ENCODE assay signal across 8 mouse cellular contexts in the genomic region with DNA sequence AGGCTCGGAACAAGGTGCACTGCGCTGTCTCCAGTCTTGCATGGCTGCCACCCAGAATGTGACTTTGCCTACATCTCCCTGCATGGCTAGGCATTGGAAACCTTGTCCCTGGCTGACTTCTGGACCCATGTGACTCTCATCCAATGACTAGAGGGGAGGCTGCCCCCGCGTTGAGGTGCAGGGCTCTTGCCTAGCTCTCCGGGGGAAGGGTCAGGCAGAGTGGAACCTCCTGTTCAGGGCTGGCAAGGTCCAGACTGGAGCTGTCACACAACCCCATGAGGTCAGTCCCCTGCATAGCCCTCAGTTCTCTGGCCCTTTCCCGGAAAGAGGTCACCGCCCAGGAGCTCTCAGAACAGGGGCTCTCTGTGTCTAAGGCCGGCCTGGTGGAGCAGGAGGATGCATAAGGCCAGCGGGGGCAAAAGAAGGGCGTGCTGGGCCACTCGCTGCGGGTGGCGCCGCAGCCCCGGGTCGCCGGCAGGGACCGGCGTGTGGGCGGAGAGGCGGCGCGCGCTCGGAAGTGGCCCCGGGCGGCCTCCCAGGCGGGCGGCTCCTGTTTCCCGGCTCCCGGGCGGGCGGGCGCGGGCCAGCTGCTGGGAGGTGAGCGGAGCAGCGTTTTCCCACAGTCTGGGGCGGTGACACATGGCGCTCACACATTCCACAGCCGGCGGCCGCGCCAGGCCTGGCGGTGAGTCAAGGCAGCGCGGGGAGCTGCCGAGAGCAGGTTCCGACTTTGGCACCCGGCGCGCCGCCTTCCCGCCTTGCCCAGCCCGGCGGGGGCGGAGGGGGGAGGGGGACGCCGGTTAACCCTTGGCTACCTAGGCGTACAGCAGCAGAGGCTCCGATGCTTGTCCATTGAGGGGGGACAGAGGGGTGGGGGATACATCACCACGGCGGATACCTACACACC. TPM values are rescaled to one million over a fixed set of nuclear protein-coding genes. Genes with fewer than 3 reads are reported as not detected.
DNase-seq lines count a peak whose midpoint lies in the region; ATAC-seq and TF ChIP-seq lines count a peak whose summit lies in the region.

No protein-coding gene starts in this region.

- peak; percentile 28; the same call in 1 of the 2 replicates for TF ChIP-seq POLR2A in lung, adult 2 months (IDR thresholded peaks at IDR 0.05; ENCODE audit: borderline replicate concordance, extremely low read depth, low read depth, low read length)

- H3K9ac ChIP-seq in forebrain, embryonic 14.5 days (ENCODE audit: low read length): peak overlapping the region; percentile 60

- DNase-seq in CD8-positive naive resting alpha-beta T cell, adult 2 months (ENCODE audit: low read depth in 2 of 2, low spot score in 2 of 2): peak; percentile 4 to 6
- peak; percentile 95 for DNase-seq in forebrain, embryonic 14.5 days (ENCODE audit: low spot score)
- DNase-seq in heart, postnatal 10 days: peak; percentile 95 to 96
- peak; percentile 58 to 82 for DNase-seq in layer of hippocampus, adult 18-20 months (ENCODE audit: low spot score in 2 of 2)
- peak; percentile 88 for DNase-seq in lung, adult 2 months
- peak; percentile 77 for DNase-seq in ovary, adult 18-20 months (ENCODE audit: low spot score)
- peak; percentile 39 to 60 for DNase-seq in thymus, postnatal 10 days (ENCODE audit: low spot score in 2 of 2)

- ATAC-seq in forebrain, embryonic 14.5 days: peak; percentile 98

- peak overlapping the region; percentile 54 for H3K4me3 ChIP-seq in brown adipose tissue, adult 24 weeks (ENCODE audit: insufficient read depth, low read depth, low read length)
- peak overlapping the region; percentile 36 for H3K4me3 ChIP-seq in forebrain, embryonic 14.5 days (ENCODE audit: low read depth, low read length)
- peak overlapping the region; percentile 65 for H3K4me3 ChIP-seq in lung, adult 2 months (replicated peaks; ENCODE audit: extremely low read depth, low read depth, low read length)

- peaks cover 13% of the 10 kb centered on the region for H3K4me1 ChIP-seq in brown adipose tissue, adult 24 weeks (ENCODE audit: control insufficient read depth, insufficient read depth, insufficient read length, low read length)
- peaks cover 14% of the 10 kb centered on the region for H3K4me1 ChIP-seq in forebrain, embryonic 14.5 days (ENCODE audit: control insufficient read depth, insufficient read depth, low read length)
- peaks cover 12% of the 10 kb centered on the region for H3K4me1 ChIP-seq in lung, adult 2 months (ENCODE audit: control insufficient read depth, insufficient read depth, low read length)

- H3K9me3 ChIP-seq in forebrain, embryonic 14.5 days (replicated peaks; ENCODE audit: control insufficient read depth, low read length): no peaks in the 10 kb centered on the region

- intact Hi-C loops in heart, postnatal 10 days (cut with DNase I): loop anchor here (1.0 to 2.0 kb wide), 4 partner anchors 56 to 273 kb away; a partner anchor contains a TSS

- 1% methylated on average over 43 of the region's 62 CpGs for WGBS in forebrain, embryonic 14.5 days
- 1% methylated on average over 62 of the region's 62 CpGs for WGBS in lung, adult 2 months

- H3K27ac ChIP-seq in brown adipose tissue, adult 24 weeks (replicated peaks; ENCODE audit: low read depth, low read length): peak overlapping the region; percentile 72
- no peak overlapping the region for H3K27ac ChIP-seq in forebrain, embryonic 14.5 days (ENCODE audit: low read depth, low read length)

- H3K36me3 ChIP-seq in forebrain, embryonic 14.5 days (ENCODE audit: control insufficient read depth, insufficient read depth, low read length): no peaks in the 10 kb centered on the region

- TF ChIP-seq CTCF in lung, adult 2 months (IDR thresholded peaks at IDR 0.05; ENCODE audit: insufficient read depth, low read length): peak; percentile 13; the same call in 1 of the 2 replicates

- H3K4me2 ChIP-seq in forebrain, embryonic 14.5 days (ENCODE audit: low read length): peak overlapping the region; percentile 88

- peaks cover 7% of the 10 kb centered on the region; the same call in 1 of the 2 replicates for H3K27me3 ChIP-seq in forebrain, embryonic 14.5 days (replicated peaks; ENCODE audit: control insufficient read depth, insufficient read depth, low read length)

RNA-seq across cellular contexts. Expression of a gene that starts 55.5 kb away (rescaled TPM):
- 14.0 and 14.4 TPM in 2 replicates for polyA plus RNA-seq in brown adipose tissue, adult 24 weeks (2012; ENCODE audit: insufficient read depth, insufficient read length, missing spikeins)
- 15.2 and 20.5 TPM in 2 replicates for polyA plus RNA-seq in forebrain, embryonic 14.5 days (2014; fragmentation: Nextera tagmentation; extraction: Ambion mirVana)
- 10 to 100 TPM; 49.0 to 58.4 TPM for total RNA-seq in heart, postnatal 10 days (2021)
- 10 to 100 TPM; 24.4 to 28.0 TPM for total RNA-seq in layer of hippocampus, adult 18-20 months (2021)
- 167 and 332 TPM in 2 replicates for polyA plus RNA-seq in lung, adult 2 months (2012; rRNA removed)

Comparison
In these comparisons a context has a peak if more than half of its experiments do, and no peak if none do; other contexts are left out.
1. DNase-seq: peak in every context shown above with its lines; median percentile 96 in heart, postnatal 10 days; 95 in forebrain, embryonic 14.5 days; 88 in lung, adult 2 months; 77 in ovary, adult 18-20 months; 70 in layer of hippocampus, adult 18-20 months; 50 in thymus, postnatal 10 days; 5 in CD8-positive naive resting alpha-beta T cell, adult 2 months.